Mouse (Mus musculus): Measurements from ENCODE around the gene Rinl. TPM values are rescaled to one million over a fixed set of nuclear protein-coding genes. Genes with fewer than 3 reads are reported as not detected.
A peak's percentile ranks its signal among the peaks of the same experiment; 100 is the strongest.

The Rinl gene
- total and polyA plus RNA-seq, 3 experiments, result 46.1 to 65.5 (median 60.6) TPM

DNA sequence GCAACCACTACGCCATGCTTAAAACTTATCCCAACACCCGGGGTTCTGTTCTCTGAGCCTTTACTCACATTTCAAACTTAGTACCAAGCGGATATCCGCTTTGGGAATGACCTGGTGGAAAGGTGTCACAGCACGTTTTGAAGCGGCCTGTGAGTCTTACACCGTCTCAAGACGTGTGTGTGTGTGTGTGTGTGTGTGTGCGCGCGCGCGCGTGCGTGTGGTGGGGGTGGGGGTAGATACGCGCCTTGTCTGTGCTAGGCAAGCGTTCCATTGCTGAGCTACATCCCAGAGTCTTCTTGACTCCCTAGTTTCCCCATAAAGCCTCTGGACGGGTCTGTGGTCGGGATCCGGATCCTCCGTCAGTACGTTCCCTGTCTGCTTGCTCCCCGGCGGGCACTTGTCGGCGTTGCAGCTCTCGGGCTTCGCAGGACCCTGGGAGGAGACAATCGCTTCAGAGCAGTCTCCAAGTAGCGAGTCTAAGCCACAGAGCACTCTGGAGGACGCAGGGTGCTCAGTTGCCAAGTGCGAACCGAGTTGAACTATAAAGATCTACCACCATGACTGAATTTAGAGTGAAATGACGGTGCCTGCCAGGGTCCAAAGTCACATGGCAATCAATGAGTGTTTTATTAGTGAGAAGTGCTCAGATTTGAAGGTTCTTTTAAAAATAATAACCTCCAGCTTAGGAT, 20.8 kb downstream of the Rinl start:
- peak; percentile 77 for DNase-seq (ENCODE audit: extremely low read depth)
- Histone ChIP-seq H3K27ac (ENCODE audit: insufficient read depth, low read depth) (peak overlapping the region; percentile 89), H3K9ac (ENCODE audit: insufficient read depth, low read depth) (peak overlapping the region; percentile 96), H3K27me3 (replicated peaks) (no peaks in the 10 kb centered on the region), H3K4me3 (replicated peaks in 1 of 3; ENCODE audit: low read depth in 2 of 3, low read length in 2 of 3, poor library complexity in 1 of 3) (peak overlapping the region; percentile 63 to 90 (median 74)), H3K9me3 (replicated peaks; ENCODE audit: low read length) (no peaks in the 10 kb centered on the region), H3K79me2 (replicated peaks; ENCODE audit: control insufficient read depth, extremely low read depth, insufficient read depth, poor library complexity, severe bottlenecking) (peaks cover 32% of the 10 kb centered on the region), H3K4me1 (ENCODE audit: control insufficient read depth in 1 of 2, insufficient read depth in 2 of 2) (peaks cover 3 to 36% of the 10 kb centered on the region in 2 experiments; a peak in 3 of 4 replicates), H3K4me2 (ENCODE audit: insufficient read depth, low read depth, poor library complexity, severe bottlenecking) (peak overlapping the region; percentile 40), H3K36me3 (replicated peaks in 1 of 2; ENCODE audit: control insufficient read depth in 1 of 2, insufficient read depth in 1 of 2, low read length in 1 of 2) (peaks cover 25 to 28% of the 10 kb centered on the region in 2 experiments)
- no peak for TF ChIP-seq IRF4 (IDR thresholded peaks at IDR 0.05; ENCODE audit: low read depth, low read length)
- no peak for TF ChIP-seq SMC3 (IDR thresholded peaks at IDR 0.05; ENCODE audit: low read depth, low read length)
- no peak for TF ChIP-seq CHD2 (IDR thresholded peaks at IDR 0.05; ENCODE audit: low read length)
- TF ChIP-seq BHLHE40 (IDR thresholded peaks at IDR 0.05; ENCODE audit: low read depth, low read length), result peak; percentile 85
- no peak for TF ChIP-seq JUN (IDR thresholded peaks at IDR 0.05; ENCODE audit: insufficient read depth, low read depth, low read length)
- TF ChIP-seq EP300 (IDR thresholded peaks at IDR 0.05; ENCODE audit: low read length), result no peak
- no peak; the same call in 1 of the 2 replicates for TF ChIP-seq CHD1 (IDR thresholded peaks at IDR 0.05; ENCODE audit: low read depth, low read length)
- peak; percentile 77 for TF ChIP-seq NRF1 (IDR thresholded peaks at IDR 0.05; ENCODE audit: low read depth, low read length)
- no peak for TF ChIP-seq CTCF (conservative IDR thresholded peaks at IDR 0.05 in 1 of 2, IDR thresholded peaks at IDR 0.05 in 1 of 2; ENCODE audit: low read depth in 2 of 2, low read length in 2 of 2)
- no peak for TF ChIP-seq ZNF384 (IDR thresholded peaks at IDR 0.05; ENCODE audit: low read depth, low read length)
- no peak; the same call in 1 of the 2 replicates for TF ChIP-seq NELFE (IDR thresholded peaks at IDR 0.05; ENCODE audit: low read depth, low read length)
- peak; percentile 50; the same call in 1 of the 2 replicates for TF ChIP-seq POLR2A (IDR thresholded peaks at IDR 0.05; ENCODE audit: low read depth, low read length)
- 0 out of 2 replicates have a peak, but pooled peaks have one; percentile 49 for TF ChIP-seq MYC (IDR thresholded peaks at IDR 0.05; ENCODE audit: low read depth, low read length)
- TF ChIP-seq MXI1 (IDR thresholded peaks at IDR 0.05; ENCODE audit: low read depth, low read length), result peak; percentile 62; the same call in 1 of the 2 replicates
- TF ChIP-seq SIN3A (IDR thresholded peaks at IDR 0.05; ENCODE audit: low read length), result 0 out of 2 replicates have a peak, but pooled peaks have one; percentile 10
- in situ Hi-C loops (cut with MboI; ENCODE audit: low pct_ligation_motif_present, low pct_unique_long_range_greater_than_20kb, low sequenced_read_pairs) (no loop called here), dilution Hi-C loops (cut with MboI; ENCODE audit: extremely low pct_ligation_motif_present, extremely low pct_unique_long_range_greater_than_20kb, low sequenced_read_pairs) (no loop called here)

DNA sequence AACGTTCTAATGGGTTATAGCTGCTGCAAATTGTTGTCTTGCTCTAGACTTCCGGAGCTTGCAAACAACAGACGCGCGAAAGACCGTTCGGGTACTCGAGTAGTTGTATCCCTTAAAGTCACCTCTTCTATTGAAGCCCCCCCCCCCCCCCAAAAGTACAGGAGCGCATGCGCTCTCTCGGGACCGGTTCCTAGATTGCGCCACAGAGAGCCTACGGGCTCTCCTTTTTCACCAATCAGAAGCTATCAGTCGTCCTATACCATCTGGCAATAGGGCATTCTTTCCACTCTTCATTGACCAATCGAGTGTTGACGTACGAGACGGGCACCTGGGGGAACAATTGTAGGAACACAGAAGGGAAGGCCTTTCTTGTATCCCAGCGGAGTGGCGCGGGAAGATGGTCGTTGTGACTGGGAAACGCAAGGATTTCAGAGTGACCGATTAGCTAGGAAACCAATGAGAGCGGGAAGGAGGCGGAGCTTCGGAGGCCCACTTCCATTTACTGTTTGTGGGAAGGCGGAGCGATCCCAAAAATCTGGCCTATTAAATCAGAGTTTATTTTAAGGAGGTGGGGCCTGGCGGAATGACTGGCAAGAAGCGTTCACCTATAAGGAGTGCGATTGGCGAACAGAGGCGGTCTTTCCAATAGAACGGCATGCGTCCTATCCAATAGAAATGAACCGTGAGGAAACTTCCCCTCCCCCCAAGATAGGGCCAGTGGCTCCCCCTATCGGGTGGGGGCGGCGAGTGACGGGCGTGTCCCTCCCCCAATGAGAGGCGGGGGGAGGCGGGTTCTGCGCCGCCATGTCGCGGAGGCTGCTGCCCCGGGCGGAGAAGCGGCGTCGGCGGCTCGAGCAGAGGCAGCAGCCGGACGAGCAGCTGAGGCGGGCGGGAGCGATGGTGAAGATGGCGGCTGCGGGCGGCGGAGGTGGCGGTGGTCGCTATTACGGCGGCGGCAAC, 21.6 kb downstream of the Rinl start:
- Histone ChIP-seq H3K27me3 (replicated peaks) (no peaks in the 10 kb centered on the region), H3K4me1 (ENCODE audit: control insufficient read depth in 1 of 2, insufficient read depth in 2 of 2) (peaks cover 6 to 45% of the 10 kb centered on the region in 2 experiments), H3K79me2 (replicated peaks; ENCODE audit: control insufficient read depth, extremely low read depth, insufficient read depth, poor library complexity, severe bottlenecking) (peaks cover 41% of the 10 kb centered on the region), H3K9ac (ENCODE audit: insufficient read depth, low read depth) (peak overlapping the region; percentile 100), H3K9me3 (replicated peaks; ENCODE audit: low read length) (no peaks in the 10 kb centered on the region), H3K27ac (ENCODE audit: insufficient read depth, low read depth) (peak overlapping the region; percentile 93), H3K4me3 (replicated peaks in 1 of 3; ENCODE audit: low read depth in 2 of 3, low read length in 2 of 3, poor library complexity in 1 of 3) (peak overlapping the region; percentile 68 to 96 (median 74)), H3K36me3 (replicated peaks in 1 of 2; ENCODE audit: control insufficient read depth in 1 of 2, insufficient read depth in 1 of 2, low read length in 1 of 2) (peaks cover 32 to 36% of the 10 kb centered on the region in 2 experiments), H3K4me2 (ENCODE audit: insufficient read depth, low read depth, poor library complexity, severe bottlenecking) (peak overlapping the region; percentile 40)
- dilution Hi-C loops (cut with MboI; ENCODE audit: extremely low pct_ligation_motif_present, extremely low pct_unique_long_range_greater_than_20kb, low sequenced_read_pairs), result no loop called here
- in situ Hi-C loops (cut with MboI; ENCODE audit: low pct_ligation_motif_present, low pct_unique_long_range_greater_than_20kb, low sequenced_read_pairs), result no loop called here
- DNase-seq (ENCODE audit: extremely low read depth), result peak; percentile 99
- TF ChIP-seq CHD1 (IDR thresholded peaks at IDR 0.05; ENCODE audit: low read depth, low read length), result no peak
- 0 out of 2 replicates have a peak, but pooled peaks have one; percentile 48 for TF ChIP-seq RCOR1 (conservative IDR thresholded peaks at IDR 0.05; ENCODE audit: low read depth, low read length)
- TF ChIP-seq JUND (conservative IDR thresholded peaks at IDR 0.05; ENCODE audit: low read depth, low read length), result no peak
- TF ChIP-seq EP300 (IDR thresholded peaks at IDR 0.05; ENCODE audit: low read length), result no peak
- TF ChIP-seq RAD21 (IDR thresholded peaks at IDR 0.05; ENCODE audit: low read depth, low read length), result no peak
- TF ChIP-seq MAZ (IDR thresholded peaks at IDR 0.05; ENCODE audit: low read depth, low read length), result peak; percentile 47; the same call in 1 of the 2 replicates
- no peak for TF ChIP-seq POLR2AphosphoS2 (IDR thresholded peaks at IDR 0.05; ENCODE audit: low read depth, low read length)
- TF ChIP-seq NELFE (IDR thresholded peaks at IDR 0.05; ENCODE audit: low read depth, low read length), result peak; percentile 77
- TF ChIP-seq MEF2A (IDR thresholded peaks at IDR 0.05; ENCODE audit: borderline replicate concordance, low read depth, low read length), result peak; percentile 45; the same call in 1 of the 2 replicates
- peak in 1 of 2 experiments; percentile 57; a peak in 2 of 4 replicates for TF ChIP-seq CTCF (conservative IDR thresholded peaks at IDR 0.05 in 1 of 2, IDR thresholded peaks at IDR 0.05 in 1 of 2; ENCODE audit: low read depth in 2 of 2, low read length in 2 of 2)
- no peak for TF ChIP-seq ZKSCAN1 (IDR thresholded peaks at IDR 0.05; ENCODE audit: borderline replicate concordance, low read depth, low read length)
- TF ChIP-seq CHD2 (IDR thresholded peaks at IDR 0.05; ENCODE audit: low read length), result peak; percentile 99
- peak; percentile 83 for TF ChIP-seq TCF12 (IDR thresholded peaks at IDR 0.05; ENCODE audit: low read depth, low read length)
- peak; percentile 84 for TF ChIP-seq ZMIZ1 (IDR thresholded peaks at IDR 0.05; ENCODE audit: low read depth, low read length)
- peak; percentile 10; the same call in 1 of the 2 replicates for TF ChIP-seq MXI1 (IDR thresholded peaks at IDR 0.05; ENCODE audit: low read depth, low read length)
- no peak for TF ChIP-seq BHLHE40 (IDR thresholded peaks at IDR 0.05; ENCODE audit: low read depth, low read length)
- TF ChIP-seq TBP (conservative IDR thresholded peaks at IDR 0.05; ENCODE audit: low read depth, low read length), result peak; percentile 72; the same call in 1 of the 2 replicates
- peak; percentile 28 for TF ChIP-seq ETS1 (conservative IDR thresholded peaks at IDR 0.05; ENCODE audit: low read depth, low read length)
